Mouse (Mus musculus) embryonic facial prominence, embryonic 15.5 days (tissue): ENCODE data around the gene Col25a1. TPM values are rescaled to one million over a fixed set of nuclear protein-coding genes. Genes with fewer than 3 reads are reported as not detected.

Source experiments
- ATAC-seq: fragments of 200-750 bp; cut with Nextera tagmentation; 2 replicates; pipeline ENCODE4 v1.8.0; 2017; ENCODE audit warnings: low read depth, moderate TSS enrichment; ENCODE audit not compliant: insufficient number of reproducible peaks, low FRiP score, low TSS enrichment
- H3K27ac ChIP-seq: fragments of 300-500 bp; sonication (generic); replicated peaks from 2 replicates; pipeline ENCODE4 v1.5.1; 2015; ENCODE audit warnings: mild to moderate bottlenecking, inconsistent platforms
- H3K27me3 ChIP-seq: fragments of 300-500 bp; sonication (generic); 2 replicates; pipeline ENCODE4 v1.6.1; 2015; ENCODE audit warnings: inconsistent platforms
- H3K36me3 ChIP-seq: fragments of 300-500 bp; sonication (generic); 2 replicates; pipeline ENCODE4 v1.6.1; 2015; ENCODE audit warnings: mild to moderate bottlenecking, inconsistent platforms
- H3K4me1 ChIP-seq: fragments of 300-500 bp; sonication (generic); 2 replicates; pipeline ENCODE4 v1.6.1; 2015; ENCODE audit warnings: inconsistent platforms
- H3K4me2 ChIP-seq: fragments of 300-500 bp; sonication (generic); replicated peaks from 2 replicates; pipeline ENCODE4 v1.6.1; 2015; ENCODE audit warnings: mild to moderate bottlenecking, inconsistent platforms
- H3K4me3 ChIP-seq: fragments of 300-500 bp; sonication (generic); replicated peaks from 2 replicates; pipeline ENCODE4 v1.5.1; 2015; ENCODE audit warnings: mild to moderate bottlenecking, inconsistent platforms
- H3K9ac ChIP-seq: fragments of 300-500 bp; sonication (generic); 2 replicates; pipeline ENCODE4 v1.6.1; 2015; ENCODE audit warnings: inconsistent platforms
- H3K9me3 ChIP-seq: fragments of 300-500 bp; sonication (generic); replicated peaks from 2 replicates; pipeline ENCODE4 v1.6.1; 2016; ENCODE audit warnings: inconsistent platforms
- WGBS: fragments of 180-500 bp; shearing (Covaris S2); methylation state at CpG from one replicate; pipeline ENCODE4 v1.1.7; 2015; 5-methylcytosine and 5-hydroxymethylcytosine counted together
- polyA plus RNA-seq: library from polyadenylated mRNA; unstranded; fragments of >200 nt; fragmentation: Nextera tagmentation; extraction: Ambion mirVana; gene quantifications from 2 replicates; pipeline ENCODE4 v1.2.1, GENCODE M21; 2015

Col25a1 gene
- polyA plus RNA-seq, 1 experiment from 2014 or later: 16.5 TPM

DNA sequence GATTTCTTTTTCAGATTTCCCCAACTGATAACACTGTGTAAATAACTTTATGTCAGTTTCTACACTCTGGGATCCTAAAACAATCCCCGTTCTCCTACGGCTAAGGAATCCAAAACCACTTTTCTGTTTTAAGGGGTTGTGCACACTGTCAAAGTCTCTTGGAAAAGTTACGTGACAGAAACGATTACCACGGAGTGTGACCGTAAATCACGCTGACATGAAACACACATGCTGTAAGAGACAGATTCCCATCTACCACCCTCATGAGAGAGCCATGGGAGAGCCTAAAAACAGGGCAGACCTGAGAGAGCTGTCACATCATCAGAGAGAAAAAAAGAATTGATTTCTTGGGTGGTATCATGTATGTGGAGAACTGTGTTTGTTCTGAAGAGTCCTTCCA is 342.7 kb downstream of the Col25a1 start:
- no peaks in the 10 kb centered on the region for H3K27me3 ChIP-seq
- H3K36me3 ChIP-seq: no peaks in the 10 kb centered on the region
- 45% methylated on average over 7 of the region's 7 CpGs for WGBS
- ATAC-seq: no peak
- H3K4me1 ChIP-seq: no peaks in the 10 kb centered on the region
- H3K9ac ChIP-seq: no peak overlapping the region
- H3K27ac ChIP-seq: no peak overlapping the region
- no peak overlapping the region for H3K4me2 ChIP-seq
- no peaks in the 10 kb centered on the region for H3K9me3 ChIP-seq
- H3K4me3 ChIP-seq: no peak overlapping the region

DNA sequence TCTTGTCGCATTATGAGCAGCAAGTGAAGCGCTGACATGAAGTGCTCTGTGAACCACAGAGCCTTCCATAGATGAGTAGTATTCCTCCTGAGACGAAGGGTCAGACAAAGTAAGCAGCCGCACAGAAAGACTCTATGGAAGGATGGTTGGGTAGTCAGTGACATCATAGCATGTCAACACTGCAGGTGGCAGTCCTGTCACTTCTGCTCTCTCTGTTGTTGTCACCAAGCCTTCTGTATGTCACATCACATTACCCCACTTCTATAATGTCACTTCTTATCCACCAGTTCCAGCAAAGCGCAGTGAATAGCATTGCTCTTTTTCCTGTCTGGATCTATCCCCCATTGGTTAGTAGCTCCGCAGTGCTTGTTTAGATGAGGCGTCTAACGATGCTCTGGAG is 351.2 kb downstream of the Col25a1 start:
- no peak overlapping the region for H3K27ac ChIP-seq
- H3K9ac ChIP-seq: no peak overlapping the region
- no peaks in the 10 kb centered on the region for H3K9me3 ChIP-seq
- no peaks in the 10 kb centered on the region for H3K36me3 ChIP-seq
- H3K4me1 ChIP-seq: no peaks in the 10 kb centered on the region
- 89% methylated on average over 8 of the region's 8 CpGs for WGBS
- H3K27me3 ChIP-seq: no peaks in the 10 kb centered on the region
- H3K4me3 ChIP-seq: no peak overlapping the region
- H3K4me2 ChIP-seq: no peak overlapping the region
- no peak for ATAC-seq

DNA sequence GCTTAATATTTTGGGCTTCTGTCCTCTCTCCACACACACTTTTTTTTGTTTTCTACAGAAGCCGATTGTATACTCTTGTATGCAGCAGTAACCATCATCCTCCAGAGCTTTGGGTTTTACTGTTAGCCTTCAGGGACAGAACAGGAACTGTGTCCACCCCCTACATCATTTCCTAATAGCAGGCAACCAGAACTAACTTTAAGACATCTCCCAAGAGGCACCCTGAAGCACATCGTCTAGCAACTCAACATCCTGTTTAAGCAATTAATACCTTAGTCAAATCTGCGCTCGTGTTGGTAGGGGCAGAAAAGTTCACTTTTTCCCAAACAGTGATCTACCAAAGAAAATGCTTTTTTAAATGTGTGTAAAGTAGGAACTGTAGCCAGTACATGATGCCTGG is 357.5 kb downstream of the Col25a1 start:
- H3K27me3 ChIP-seq: no peaks in the 10 kb centered on the region
- no peaks in the 10 kb centered on the region for H3K9me3 ChIP-seq
- no peak overlapping the region for H3K4me3 ChIP-seq
- WGBS: 68% methylated on average over 4 of the region's 4 CpGs
- no peak overlapping the region for H3K4me2 ChIP-seq
- H3K9ac ChIP-seq: no peak overlapping the region
- H3K36me3 ChIP-seq: no peaks in the 10 kb centered on the region
- no peaks in the 10 kb centered on the region for H3K4me1 ChIP-seq
- no peak overlapping the region for H3K27ac ChIP-seq
- no peak for ATAC-seq

DNA sequence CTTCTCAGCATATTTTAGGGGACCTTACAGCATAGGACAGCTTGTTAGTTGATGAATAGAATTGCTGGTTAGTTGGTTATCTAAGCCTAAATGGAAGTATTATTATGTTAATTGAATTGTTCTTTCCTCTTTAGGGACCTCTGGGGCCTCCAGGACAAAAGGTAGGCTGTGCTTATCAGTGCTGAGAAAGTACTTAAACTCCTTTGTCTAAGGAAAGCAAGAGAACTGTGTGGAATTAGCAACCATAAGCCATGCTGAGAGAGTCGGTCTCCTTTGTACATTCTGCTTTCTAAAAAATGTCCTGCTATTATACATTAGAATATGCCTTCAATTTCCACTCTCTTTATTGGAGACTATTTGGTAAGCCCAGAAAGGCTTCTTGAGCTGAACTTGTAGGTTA is 362.9 kb downstream of the Col25a1 start:
- Histone ChIP-seq H3K4me3 (no peak overlapping the region), H3K36me3 (no peaks in the 10 kb centered on the region), H3K27me3 (no peaks in the 10 kb centered on the region), H3K9me3 (no peaks in the 10 kb centered on the region), H3K4me2 (no peak overlapping the region), H3K4me1 (no peaks in the 10 kb centered on the region), H3K9ac (no peak overlapping the region), H3K27ac (no peak overlapping the region)
- WGBS: 39% methylated on average over 1 of the region's 1 CpGs
- no peak for ATAC-seq

DNA sequence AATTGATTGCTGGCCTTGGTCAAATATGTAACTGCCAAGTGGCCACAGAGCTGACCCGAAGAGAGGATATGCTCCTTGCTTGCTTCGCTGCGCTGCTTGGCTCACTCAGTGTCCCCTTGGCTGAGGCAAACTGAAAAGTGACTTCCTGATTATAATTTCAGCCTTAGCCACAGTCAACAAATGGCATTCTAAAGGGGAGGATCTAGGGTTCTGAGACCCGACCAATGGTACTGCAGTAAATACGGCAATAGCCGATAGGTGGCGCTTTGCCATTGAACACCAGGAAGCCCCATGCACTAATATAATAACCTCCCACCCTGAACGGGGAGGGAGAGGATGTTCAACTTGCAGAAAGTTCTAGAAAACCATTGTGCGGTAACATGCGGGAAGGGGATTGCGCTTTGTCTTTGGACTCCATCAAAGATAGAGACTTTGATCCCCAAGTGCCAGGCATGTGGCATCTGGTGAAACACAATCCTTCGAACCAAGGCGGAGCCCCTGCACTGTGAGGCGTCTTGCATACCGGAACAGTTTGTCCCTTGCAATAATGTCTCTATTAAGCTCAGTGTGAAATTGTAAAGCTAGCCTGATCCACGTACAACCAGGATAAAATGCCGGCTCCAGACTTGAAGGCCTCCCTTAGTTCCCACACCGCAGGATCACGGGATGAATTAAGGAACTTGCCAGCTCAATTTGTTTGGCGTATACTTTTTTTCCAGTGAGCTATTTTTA is 363.5 kb downstream of the Col25a1 start:
- H3K4me1 ChIP-seq: no peaks in the 10 kb centered on the region
- no peaks in the 10 kb centered on the region for H3K27me3 ChIP-seq
- ATAC-seq: no peak; the same call in 1 of the 2 replicates
- H3K9me3 ChIP-seq: no peaks in the 10 kb centered on the region
- no peak overlapping the region for H3K4me2 ChIP-seq
- no peak overlapping the region for H3K27ac ChIP-seq
- no peaks in the 10 kb centered on the region for H3K36me3 ChIP-seq
- no peak overlapping the region for H3K4me3 ChIP-seq
- 58% methylated on average over 20 of the region's 20 CpGs for WGBS
- H3K9ac ChIP-seq: no peak overlapping the region

DNA sequence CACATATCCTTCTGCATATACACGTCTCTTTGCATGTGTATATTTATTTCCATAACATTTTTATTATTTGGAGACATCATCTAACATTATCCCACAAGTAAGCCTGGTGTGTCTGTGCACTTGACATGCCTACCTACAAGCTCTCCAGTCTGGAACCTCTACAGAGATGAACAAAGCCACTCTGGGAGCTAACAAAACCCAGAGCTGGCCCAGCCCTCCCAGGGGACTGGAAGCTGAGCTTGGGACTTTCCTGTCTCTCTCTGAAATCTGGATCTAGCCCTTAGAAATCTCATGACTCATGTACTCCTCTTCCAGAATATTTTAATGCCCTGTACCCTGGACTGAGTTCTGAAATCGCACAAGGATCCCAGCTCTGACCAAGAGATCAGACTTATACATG is 365.7 kb downstream of the Col25a1 start:
- Histone ChIP-seq H3K4me3 (no peak overlapping the region), H3K4me2 (no peak overlapping the region), H3K27me3 (no peaks in the 10 kb centered on the region), H3K4me1 (no peaks in the 10 kb centered on the region), H3K9ac (no peak overlapping the region), H3K9me3 (no peaks in the 10 kb centered on the region), H3K27ac (no peak overlapping the region), H3K36me3 (no peaks in the 10 kb centered on the region)
- WGBS: 78% methylated on average over 2 of the region's 2 CpGs
- ATAC-seq: no peak

DNA sequence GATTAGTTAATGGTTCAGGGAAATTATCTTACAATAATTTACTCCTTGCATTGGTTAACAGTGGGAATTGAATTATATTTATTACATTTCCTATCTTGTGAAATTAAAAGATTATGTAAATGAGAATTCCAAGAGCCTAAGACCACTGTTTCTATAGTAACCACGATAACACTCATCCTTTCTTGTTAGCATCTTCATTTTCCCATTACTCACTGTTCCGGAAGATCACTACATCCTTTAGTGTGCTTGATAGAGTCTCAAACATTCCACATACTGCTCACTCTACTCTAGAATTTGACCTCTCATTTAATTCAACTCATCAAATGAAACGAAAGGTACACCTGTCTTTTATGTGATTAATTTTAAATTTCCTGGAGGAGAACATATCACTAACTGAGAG is 370.4 kb downstream of the Col25a1 start:
- no peak overlapping the region for H3K9ac ChIP-seq
- H3K27ac ChIP-seq: no peak overlapping the region
- no peaks in the 10 kb centered on the region for H3K27me3 ChIP-seq
- 78% methylated on average over 3 of the region's 3 CpGs for WGBS
- no peaks in the 10 kb centered on the region for H3K36me3 ChIP-seq
- no peak overlapping the region for H3K4me3 ChIP-seq
- no peaks in the 10 kb centered on the region for H3K4me1 ChIP-seq
- H3K9me3 ChIP-seq: no peaks in the 10 kb centered on the region
- no peak overlapping the region for H3K4me2 ChIP-seq
- no peak for ATAC-seq

DNA sequence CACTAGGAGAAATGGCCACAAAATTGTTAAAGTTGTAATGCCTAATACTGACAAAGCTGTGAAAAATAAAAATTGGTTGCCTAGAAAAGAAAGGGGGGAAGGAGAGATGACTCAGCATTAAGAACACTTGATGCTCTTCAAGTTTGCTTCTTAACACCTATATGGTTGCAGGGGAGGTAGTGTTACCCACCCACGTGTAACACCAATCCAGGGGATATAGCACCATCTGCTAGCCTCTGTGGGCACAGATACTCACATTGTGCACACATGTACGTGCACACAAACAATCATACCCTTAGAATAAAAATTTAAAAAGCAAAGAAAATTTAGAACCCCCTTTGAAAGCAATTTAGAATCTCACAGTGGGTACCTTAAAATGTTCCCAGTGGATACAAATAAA is 377.0 kb downstream of the Col25a1 start:
- H3K9me3 ChIP-seq: no peaks in the 10 kb centered on the region
- H3K9ac ChIP-seq: no peak overlapping the region
- H3K4me3 ChIP-seq: no peak overlapping the region
- no peak overlapping the region for H3K4me2 ChIP-seq
- no peak for ATAC-seq
- no peaks in the 10 kb centered on the region for H3K4me1 ChIP-seq
- WGBS: 86% methylated on average over 2 of the region's 2 CpGs
- H3K27ac ChIP-seq: no peak overlapping the region
- no peaks in the 10 kb centered on the region for H3K27me3 ChIP-seq
- no peaks in the 10 kb centered on the region for H3K36me3 ChIP-seq

DNA sequence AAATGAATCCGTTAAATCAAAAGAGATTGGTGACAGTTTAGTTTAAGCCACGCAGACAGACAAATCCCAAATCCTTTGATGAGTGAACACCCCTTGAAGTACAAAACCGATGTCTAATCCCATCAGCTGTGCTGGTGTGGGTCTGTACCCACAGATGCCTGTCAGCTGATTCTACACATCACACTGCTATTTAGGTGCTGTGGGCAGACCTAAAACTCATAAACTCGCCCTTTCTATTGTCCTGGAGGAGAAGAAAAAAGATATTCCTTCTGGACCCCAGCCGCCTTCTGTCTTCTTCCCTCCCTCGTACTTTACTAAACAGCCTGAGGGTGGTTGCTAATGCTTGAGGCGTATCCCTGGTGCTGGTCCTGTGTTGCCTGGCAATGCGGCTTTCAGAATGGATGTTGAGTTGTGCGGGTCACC is 387.2 kb downstream of the Col25a1 start:
- no peaks in the 10 kb centered on the region; the same call in 1 of the 2 replicates for H3K27me3 ChIP-seq
- H3K27ac ChIP-seq: no peak overlapping the region
- no peaks in the 10 kb centered on the region for H3K9me3 ChIP-seq
- no peak overlapping the region for H3K4me3 ChIP-seq
- ATAC-seq: no peak
- H3K4me2 ChIP-seq: no peak overlapping the region
- H3K9ac ChIP-seq: no peak overlapping the region
- no peaks in the 10 kb centered on the region for H3K36me3 ChIP-seq
- WGBS: 28% methylated on average over 9 of the region's 9 CpGs
- H3K4me1 ChIP-seq: no peaks in the 10 kb centered on the region

DNA sequence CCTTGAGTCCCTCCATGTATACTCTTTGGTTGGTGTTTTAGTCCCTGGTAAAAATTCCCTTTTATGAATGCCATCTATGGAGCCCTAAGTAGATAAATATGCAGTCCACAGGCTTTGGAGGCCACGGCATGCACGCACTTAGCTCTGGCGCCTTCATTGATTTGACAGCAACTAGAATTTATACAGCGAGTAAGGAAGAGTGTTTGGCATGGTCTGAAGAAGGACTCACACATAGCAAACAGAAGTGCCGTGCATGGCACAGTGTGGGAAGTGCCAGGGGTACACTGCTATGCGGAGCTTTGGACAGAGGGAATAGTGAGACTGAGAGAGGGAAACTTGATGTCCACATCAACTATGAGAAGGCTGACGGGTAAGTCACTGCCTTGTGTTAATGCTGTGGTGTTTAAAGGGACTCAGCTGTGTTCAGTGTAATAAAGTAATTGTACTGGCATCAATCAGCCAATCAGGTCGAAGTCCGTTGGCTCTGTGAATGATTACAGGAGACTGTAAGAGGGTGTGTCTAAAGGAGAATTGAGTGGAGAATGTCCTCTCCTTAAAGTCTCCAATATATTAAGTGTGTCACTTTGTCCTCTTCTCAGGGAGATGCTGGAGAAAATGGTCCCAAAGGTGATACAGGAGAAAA is 390.7 kb downstream of the Col25a1 start:
- 86% methylated on average over 9 of the region's 9 CpGs for WGBS
- no peaks in the 10 kb centered on the region; the same call in 1 of the 2 replicates for H3K27me3 ChIP-seq
- no peak overlapping the region for H3K4me3 ChIP-seq
- H3K36me3 ChIP-seq: no peaks in the 10 kb centered on the region
- no peaks in the 10 kb centered on the region for H3K4me1 ChIP-seq
- H3K27ac ChIP-seq: no peak overlapping the region
- no peak overlapping the region for H3K9ac ChIP-seq
- H3K9me3 ChIP-seq: no peaks in the 10 kb centered on the region
- ATAC-seq: no peak
- no peak overlapping the region for H3K4me2 ChIP-seq

DNA sequence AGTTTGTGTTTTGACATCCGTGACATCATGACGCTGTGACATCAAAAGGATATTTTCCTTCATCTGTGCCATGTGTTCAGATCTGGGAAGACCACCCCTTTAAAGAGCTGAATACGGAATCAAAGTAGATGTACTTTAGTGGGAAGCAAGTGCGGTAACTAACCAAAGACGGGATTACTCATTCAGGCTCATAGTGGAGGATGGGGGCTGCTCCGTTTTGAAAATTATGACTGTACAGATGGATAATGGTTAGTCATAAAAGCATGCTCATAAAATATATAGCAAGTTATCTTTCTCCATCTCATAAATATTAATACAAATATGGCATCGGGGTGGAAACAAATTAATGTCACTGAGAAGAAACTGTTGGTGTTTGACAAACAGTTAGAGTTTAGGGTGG is 391.7 kb downstream of the Col25a1 start:
- H3K27me3 ChIP-seq: no peaks in the 10 kb centered on the region; the same call in 1 of the 2 replicates
- WGBS: 59% methylated on average over 7 of the region's 7 CpGs
- no peak overlapping the region for H3K4me3 ChIP-seq
- ATAC-seq: no peak
- no peak overlapping the region for H3K4me2 ChIP-seq
- no peak overlapping the region for H3K9ac ChIP-seq
- H3K4me1 ChIP-seq: no peaks in the 10 kb centered on the region
- H3K9me3 ChIP-seq: no peaks in the 10 kb centered on the region
- no peak overlapping the region for H3K27ac ChIP-seq
- no peaks in the 10 kb centered on the region for H3K36me3 ChIP-seq
